Mouse (Mus musculus) G1E (cell line): ENCODE data around the gene Ntrk3. TPM values are rescaled to one million over a fixed set of nuclear protein-coding genes. Genes with fewer than 3 reads are reported as not detected.

ENCODE experiments used
- ATAC-seq: 2 replicates; pipeline ENCODE4 v1.8.0; 2016; ENCODE audit warnings: mild to moderate bottlenecking; ENCODE audit not compliant: insufficient number of reproducible peaks, poor library complexity, low FRiP score, severe bottlenecking; ENCODE audit errors: extremely low read depth
- DNase-seq: peaks from one replicate; pipeline ENCODE4 v3.0.0; 2012; ENCODE audit warnings: low spot score
- H3K27me3 ChIP-seq: 2 replicates; pipeline ENCODE4 v1.6.1; 2012; ENCODE audit warnings: mild to moderate bottlenecking, low read length, inconsistent platforms; ENCODE audit not compliant: insufficient read depth
- H3K36me3 ChIP-seq: replicated peaks from 2 replicates; pipeline ENCODE3; 2012; ENCODE audit warnings: mild to moderate bottlenecking, inconsistent platforms
- H3K4me1 ChIP-seq: 2 replicates; pipeline ENCODE4 v1.6.1; 2012; ENCODE audit warnings: low read depth, low read length, inconsistent platforms, mixed read lengths; ENCODE audit not compliant: insufficient read depth
- H3K4me3 ChIP-seq: 2 replicates; pipeline ENCODE4 v1.5.1; 2012; ENCODE audit warnings: low read depth, mild to moderate bottlenecking, inconsistent platforms, low read length, moderate library complexity, mixed read lengths
- H3K9me3 ChIP-seq: replicated peaks from 2 replicates; pipeline ENCODE4 v1.6.1; 2012; ENCODE audit warnings: inconsistent platforms
- CTCF ChIP-seq: IDR thresholded peaks from 2 replicates; pipeline ENCODE4 v1.5.1; 2012; ENCODE audit warnings: low read depth, low read length, inconsistent platforms, mixed read lengths
- GATA1 ChIP-seq: IDR thresholded peaks from 2 replicates; pipeline ENCODE4 v1.6.1; 2012; ENCODE audit warnings: borderline replicate concordance, low read length, inconsistent platforms, mixed read lengths
- GATA2 ChIP-seq: IDR thresholded peaks from 2 replicates; pipeline ENCODE4 v1.6.1; 2012; ENCODE audit warnings: low read depth, low read length, inconsistent platforms, borderline replicate concordance
- POLR2AphosphoS5 ChIP-seq: IDR thresholded peaks from 2 replicates; pipeline ENCODE4 v1.6.1; 2012; ENCODE audit warnings: low read depth, low read length, inconsistent platforms; ENCODE audit not compliant: insufficient replicate concordance
- TAL1 ChIP-seq: conservative IDR thresholded peaks from 2 replicates; pipeline ENCODE4 v1.6.1; 2012; ENCODE audit warnings: low read depth, low read length, inconsistent platforms, mixed read lengths
- polyA plus RNA-seq: library from polyadenylated mRNA; stranded (reverse); fragments of >175 nt; gene quantifications from 2 replicates; pipeline ENCODE4 v1.2.3, GENCODE M21; 2012
- total RNA-seq, 2 experiments: library from RNA; stranded (forward) in 1 of 2; stranded (reverse) in 1 of 2; fragments of 200-1000 nt in 1 of 2; fragments of >200 nt in 1 of 2; fragmentation: Nextera tagmentation in 1 of 2; gene quantifications; 2 replicates each; pipeline ENCODE4 v1.2.3; 2014 to 2017

The Ntrk3 gene
- total and polyA plus RNA-seq, 3 experiments = 0.27 TPM; not detected in 2

DNA sequence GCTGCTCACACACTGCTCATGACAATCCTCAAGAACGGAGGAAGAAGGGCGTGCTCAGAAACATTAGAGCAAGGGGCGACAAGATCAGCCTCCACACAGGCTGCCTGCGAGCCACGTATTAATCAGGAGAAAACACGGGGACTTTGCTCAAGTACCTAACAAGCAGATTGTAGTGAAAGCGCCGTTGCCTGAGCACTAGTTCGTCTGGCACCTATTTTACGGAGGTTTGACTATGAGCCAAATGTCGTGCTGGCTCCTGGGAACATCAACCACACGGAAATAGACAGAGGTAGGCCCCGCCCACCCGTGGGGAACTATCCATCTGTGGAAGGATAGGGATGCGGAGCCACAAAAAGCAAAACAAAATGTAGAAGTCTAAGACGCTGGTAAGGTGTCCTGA is 68.4 kb downstream of the Ntrk3 start:
- Histone ChIP-seq H3K4me1 (no peaks in the 10 kb centered on the region), H3K36me3 (no peaks in the 10 kb centered on the region), H3K4me3 (no peak overlapping the region), H3K27me3 (no peaks in the 10 kb centered on the region), H3K9me3 (no peaks in the 10 kb centered on the region)
- TF ChIP-seq GATA1 = no peak
- no peak for TF ChIP-seq GATA2
- TF ChIP-seq TAL1 = no peak
- no peak for TF ChIP-seq CTCF
- no peak for TF ChIP-seq POLR2AphosphoS5
- ATAC-seq (no peak), DNase-seq (no peak)

DNA sequence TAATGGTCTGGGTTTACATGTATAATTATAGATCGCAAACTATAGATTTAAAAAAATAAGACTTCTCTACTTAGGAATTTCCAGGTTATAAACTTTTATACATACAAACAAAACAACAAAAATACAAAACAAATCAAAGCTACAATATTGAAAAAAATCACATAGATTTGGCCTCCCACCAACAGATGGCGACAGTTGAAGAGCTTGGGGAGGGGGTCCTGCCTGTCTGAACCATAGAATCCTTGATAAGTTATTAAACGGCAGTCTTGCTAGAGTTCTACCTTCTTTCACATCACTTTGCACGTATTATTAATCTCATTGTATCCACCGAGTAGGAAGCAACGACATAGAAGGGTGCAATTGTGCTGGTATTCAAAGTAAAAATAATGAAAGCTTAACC is 68.9 kb downstream of the Ntrk3 start:
- no peaks in the 10 kb centered on the region for H3K9me3 ChIP-seq
- DNase-seq (no peak), ATAC-seq (no peak)
- H3K27me3 ChIP-seq = no peaks in the 10 kb centered on the region
- no peak overlapping the region for H3K4me3 ChIP-seq
- no peaks in the 10 kb centered on the region for H3K36me3 ChIP-seq
- TF ChIP-seq GATA2 = no peak
- TF ChIP-seq TAL1 = no peak
- no peak for TF ChIP-seq GATA1
- no peak for TF ChIP-seq POLR2AphosphoS5
- no peak for TF ChIP-seq CTCF
- no peaks in the 10 kb centered on the region for H3K4me1 ChIP-seq

DNA sequence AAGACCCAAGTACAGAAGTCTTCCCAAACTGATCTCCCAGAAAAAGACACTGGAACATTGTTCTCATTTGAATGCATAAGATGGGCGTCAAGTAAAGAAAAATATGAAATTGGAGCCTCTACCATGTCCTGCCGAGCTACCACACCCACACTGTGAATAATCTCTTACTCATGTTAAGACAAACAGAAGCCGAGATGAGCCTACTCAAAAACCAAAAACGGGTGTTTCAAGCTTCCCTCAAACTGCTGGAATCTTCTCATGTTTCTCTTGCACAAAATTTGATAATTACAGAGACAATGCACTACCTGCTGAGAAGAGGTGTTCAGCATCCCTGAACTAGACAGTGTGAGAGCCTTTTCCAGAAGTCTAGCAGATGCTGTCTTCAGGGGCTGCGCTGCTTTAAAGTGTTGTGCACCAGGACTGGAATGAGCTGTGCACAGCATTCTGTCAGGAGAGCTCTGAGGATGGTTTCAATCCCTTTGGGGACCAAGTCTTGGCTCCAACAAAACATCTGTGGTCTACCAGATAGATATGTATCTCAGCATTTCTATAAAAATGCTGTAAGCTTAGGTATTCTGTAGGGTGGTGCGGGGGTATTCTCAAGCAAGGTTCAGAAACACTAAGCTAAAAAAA is 69.7 kb downstream of the Ntrk3 start:
- Histone ChIP-seq H3K36me3 (no peaks in the 10 kb centered on the region), H3K4me1 (no peaks in the 10 kb centered on the region), H3K4me3 (no peak overlapping the region), H3K27me3 (no peaks in the 10 kb centered on the region), H3K9me3 (no peaks in the 10 kb centered on the region)
- ATAC-seq (no peak), DNase-seq (no peak)
- TF ChIP-seq CTCF = no peak
- no peak for TF ChIP-seq GATA1
- no peak for TF ChIP-seq GATA2
- TF ChIP-seq TAL1 = no peak
- no peak for TF ChIP-seq POLR2AphosphoS5

DNA sequence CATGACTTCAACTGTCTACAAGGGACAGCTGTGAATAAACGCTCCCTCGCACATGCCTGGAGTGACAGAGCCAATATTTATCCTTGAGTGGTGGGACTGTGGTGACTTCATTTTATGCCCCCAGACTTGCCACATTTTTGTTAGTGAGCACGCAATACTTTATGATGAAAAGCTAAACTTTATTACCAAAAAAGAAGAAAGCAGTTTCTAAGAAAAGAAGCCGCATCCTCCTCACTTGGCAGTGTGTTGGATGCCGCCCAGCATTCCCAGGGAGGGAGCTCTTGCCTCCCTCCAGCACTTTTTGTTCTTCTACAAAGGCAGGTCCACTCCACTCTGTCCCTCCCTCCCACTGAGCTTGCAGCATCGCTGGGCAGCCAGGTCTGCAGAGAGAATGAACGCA is 77.0 kb downstream of the Ntrk3 start:
- TF ChIP-seq GATA1 (no peak), GATA2 (no peak)
- Histone ChIP-seq H3K27me3 (peaks cover 3% of the 10 kb centered on the region; the same call in 1 of the 2 replicates), H3K9me3 (no peaks in the 10 kb centered on the region), H3K36me3 (no peaks in the 10 kb centered on the region), H3K4me3 (no peak overlapping the region), H3K4me1 (no peaks in the 10 kb centered on the region)
- no peak for DNase-seq
- ATAC-seq = no peak

DNA sequence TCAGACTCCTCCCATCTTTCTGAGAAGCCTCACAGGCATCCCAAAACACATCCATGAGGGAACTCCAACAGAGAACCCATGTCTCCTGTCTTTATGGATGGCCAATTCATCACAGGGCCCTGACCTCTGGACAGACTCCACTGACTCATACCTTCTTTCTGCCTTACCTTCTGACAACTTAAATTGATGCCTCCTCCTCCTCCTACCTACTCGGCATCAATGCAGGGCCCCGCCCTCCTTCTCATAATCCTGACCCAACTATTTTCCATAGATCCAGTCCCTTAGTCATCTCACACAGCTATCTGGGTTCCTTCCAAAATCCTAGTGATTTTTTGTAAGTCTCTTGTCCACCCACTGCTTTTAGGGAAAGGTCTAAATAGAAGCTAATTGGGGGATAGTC is 78.0 kb downstream of the Ntrk3 start:
- no peak for DNase-seq
- Histone ChIP-seq H3K9me3 (no peaks in the 10 kb centered on the region), H3K4me1 (no peaks in the 10 kb centered on the region), H3K4me3 (no peak overlapping the region), H3K36me3 (no peaks in the 10 kb centered on the region), H3K27me3 (peaks cover 3% of the 10 kb centered on the region; the same call in 1 of the 2 replicates)
- TF ChIP-seq GATA2 (no peak), GATA1 (no peak), TAL1 (no peak), CTCF (no peak), POLR2AphosphoS5 (no peak)
- no peak for ATAC-seq

DNA sequence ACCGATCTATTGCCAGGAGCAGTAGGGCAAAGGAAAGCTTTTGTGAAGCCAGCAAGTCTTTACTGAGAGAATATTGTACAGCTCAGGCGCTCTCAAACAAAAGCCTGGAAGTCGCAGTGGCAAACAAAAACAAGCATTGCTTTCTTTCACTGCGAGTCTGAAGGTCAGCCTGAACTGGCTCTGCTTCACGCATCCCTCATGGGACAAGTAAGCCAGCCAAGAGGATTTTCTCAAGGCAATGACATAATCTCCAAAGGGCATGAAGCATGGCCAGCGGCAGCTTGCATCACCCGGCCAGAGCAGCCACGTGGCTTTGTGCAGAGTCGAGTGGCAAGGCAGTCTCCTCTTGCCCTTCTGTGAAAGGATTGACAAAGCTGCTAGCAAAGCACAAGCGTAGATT is 79.8 kb downstream of the Ntrk3 start:
- ATAC-seq (no peak), DNase-seq (no peak)
- Histone ChIP-seq H3K4me1 (no peaks in the 10 kb centered on the region), H3K27me3 (peaks cover 3% of the 10 kb centered on the region; the same call in 1 of the 2 replicates), H3K4me3 (no peak overlapping the region), H3K9me3 (no peaks in the 10 kb centered on the region), H3K36me3 (no peaks in the 10 kb centered on the region)
- TF ChIP-seq TAL1 (no peak), GATA2 (no peak), CTCF (no peak), POLR2AphosphoS5 (no peak), GATA1 (no peak)

DNA sequence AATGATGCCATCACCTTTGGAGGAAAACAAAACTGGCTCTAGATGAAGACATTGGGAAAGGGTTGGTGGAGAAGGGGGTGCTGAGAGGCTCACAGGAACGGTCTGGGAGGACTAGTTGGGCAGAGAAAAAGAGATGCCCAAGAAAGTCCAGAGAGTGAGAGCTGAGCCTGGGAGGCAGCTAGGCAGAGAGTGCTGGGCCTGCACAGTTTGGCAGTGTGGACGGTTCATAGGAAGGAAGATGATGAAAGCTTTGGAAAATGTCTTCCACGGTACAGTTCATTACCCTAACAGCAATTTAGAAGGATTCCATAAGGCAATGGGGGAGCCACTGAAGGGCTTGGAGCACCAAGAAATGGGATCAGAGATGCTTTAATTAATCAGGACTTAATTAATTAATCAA is 81.6 kb downstream of the Ntrk3 start:
- ATAC-seq (no peak), DNase-seq (no peak)
- Histone ChIP-seq H3K4me1 (no peaks in the 10 kb centered on the region), H3K36me3 (no peaks in the 10 kb centered on the region), H3K9me3 (no peaks in the 10 kb centered on the region), H3K4me3 (no peak overlapping the region), H3K27me3 (peaks cover 3% of the 10 kb centered on the region; the same call in 1 of the 2 replicates)
- TF ChIP-seq GATA2 (no peak), CTCF (no peak), GATA1 (no peak), TAL1 (no peak), POLR2AphosphoS5 (no peak)
